Mouse (Mus musculus) A20 (cell line): ENCODE data around the gene Tas2r138.
"Not testable (repeated sequence)": the region's sequence is repeated elsewhere in the genome, so short reads cannot be mapped to it uniquely, and the experiment has no call there.

Experiments
- DNase-seq: peaks from one replicate; pipeline ENCODE4 v3.0.0-alpha.2; 2011; ENCODE audit warnings: low read depth, low spot score

Gene Tas2r138

DNA sequence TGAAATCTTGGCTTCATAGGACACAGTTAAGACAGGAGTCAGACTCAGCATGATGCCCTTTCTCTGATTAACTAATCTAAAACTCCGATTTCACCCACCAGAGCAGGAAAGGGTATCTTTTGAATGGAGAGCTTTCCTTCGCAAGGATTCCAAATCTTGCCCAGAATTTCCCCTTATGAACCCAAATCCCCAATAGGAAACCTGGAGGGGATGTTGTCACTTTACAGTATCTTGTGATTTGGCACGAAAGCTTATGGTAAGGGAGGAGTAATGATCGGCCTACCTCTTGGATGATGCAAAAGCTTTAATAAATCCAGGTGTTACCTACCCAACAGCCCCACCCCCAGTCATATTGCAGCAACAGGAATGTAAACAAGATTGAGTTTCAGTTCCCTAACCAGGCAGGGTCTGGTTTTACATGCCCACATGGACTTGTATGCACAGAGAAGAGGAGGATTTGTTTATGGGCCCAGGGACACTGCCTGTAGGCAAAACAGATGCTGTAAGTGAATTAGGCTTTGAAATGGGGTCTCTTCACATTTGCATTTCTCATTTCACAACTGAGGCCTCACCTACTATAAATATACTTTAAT is at the start of gene Tas2r138:
Tas2r138 (minus strand) TSS at position 51 of the 593 bp plus-strand sequence.
- DNase-seq: peak; percentile 87

- no peak for DNase-seq
These were observed 47.8 kb upstream of the Tas2r138 start for GRCm38 (mm10) chr6:40660930-40661329.

GRCm38 (mm10) chr6:40650953-40651352 is 37.8 kb upstream of the Tas2r138 start:
- no peak for DNase-seq

- no peak for DNase-seq
These were observed 32.6 kb upstream of the Tas2r138 start for GRCm38 (mm10) chr6:40645701-40646100.

DNA sequence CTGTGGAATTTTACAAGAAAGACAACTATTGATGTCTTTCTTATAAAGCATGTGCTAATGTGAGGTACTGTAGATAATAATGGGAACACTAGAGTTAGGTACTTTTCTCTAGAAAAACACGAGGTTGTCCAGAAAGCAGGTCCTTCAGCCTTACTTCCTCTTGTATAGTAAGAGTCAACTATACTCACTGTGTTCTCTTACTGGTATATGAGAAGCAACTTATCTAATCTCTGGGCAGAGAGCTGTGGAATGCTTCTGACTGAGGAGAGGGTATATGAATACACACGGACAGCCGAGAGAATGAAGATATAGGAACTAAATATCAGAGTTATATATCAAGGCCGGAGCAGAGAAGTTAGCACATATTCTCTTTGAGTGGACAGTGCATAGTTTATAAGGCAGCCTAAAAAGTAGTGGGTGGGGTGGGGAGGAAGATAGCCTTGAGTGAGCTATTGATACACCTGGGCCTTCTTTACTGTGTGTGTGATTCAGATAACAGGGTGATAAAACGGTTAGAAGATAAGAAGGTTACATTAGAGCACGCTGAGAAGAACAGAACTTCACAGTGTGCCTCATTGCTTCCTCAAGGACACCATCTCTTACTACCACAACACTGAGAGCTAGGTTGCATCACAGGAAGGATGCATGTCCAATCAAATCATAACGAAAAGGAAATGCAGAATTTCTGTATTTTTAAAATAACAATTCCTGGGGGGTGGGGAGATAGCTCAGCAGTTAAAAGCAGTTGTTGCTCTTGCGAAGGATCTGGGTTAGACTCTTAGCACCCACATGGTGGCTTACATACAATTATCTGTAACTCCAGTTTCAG is 27.8 kb upstream of the Tas2r138 start:
- DNase-seq: no peak

DNA sequence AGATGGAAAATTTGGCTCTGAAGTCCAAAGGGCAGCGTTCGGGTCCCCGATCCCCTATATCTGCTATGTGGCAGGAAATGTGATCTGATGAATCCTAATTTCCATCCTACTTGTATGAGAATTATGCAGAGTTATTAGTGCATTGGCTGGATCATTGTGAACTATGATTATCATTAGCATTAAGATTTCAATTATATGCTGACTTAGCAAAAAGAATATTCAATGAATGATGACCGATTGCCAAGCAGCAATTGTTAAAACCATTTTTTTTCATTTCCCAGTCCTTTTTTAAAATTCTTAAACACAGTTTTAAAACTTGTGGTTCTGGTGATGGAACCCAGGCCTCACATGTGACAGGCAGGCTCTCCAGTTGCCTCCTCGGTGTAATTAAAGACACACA is 24.6 kb upstream of the Tas2r138 start:
- no peak for DNase-seq

DNA sequence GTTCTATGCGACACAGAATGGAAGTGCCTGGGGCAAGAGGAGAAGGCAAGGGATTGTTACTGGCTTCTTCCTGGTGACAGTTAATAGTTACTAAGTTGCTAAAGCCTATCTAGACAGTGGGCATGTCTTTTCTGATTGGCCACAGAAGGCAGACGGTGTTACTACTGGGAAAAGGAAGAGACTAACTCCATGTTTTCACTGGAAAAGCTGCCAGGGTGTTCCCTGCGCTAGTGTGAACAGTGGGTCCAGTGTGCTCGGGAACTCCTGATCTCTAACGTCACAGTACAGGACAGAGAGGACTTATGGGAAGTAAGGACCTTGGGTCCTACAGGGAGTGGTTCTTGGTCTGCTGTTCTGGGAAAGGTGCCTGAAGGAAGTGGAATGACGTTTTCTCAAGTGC is 22.4 kb upstream of the Tas2r138 start:
- DNase-seq: no peak

DNA sequence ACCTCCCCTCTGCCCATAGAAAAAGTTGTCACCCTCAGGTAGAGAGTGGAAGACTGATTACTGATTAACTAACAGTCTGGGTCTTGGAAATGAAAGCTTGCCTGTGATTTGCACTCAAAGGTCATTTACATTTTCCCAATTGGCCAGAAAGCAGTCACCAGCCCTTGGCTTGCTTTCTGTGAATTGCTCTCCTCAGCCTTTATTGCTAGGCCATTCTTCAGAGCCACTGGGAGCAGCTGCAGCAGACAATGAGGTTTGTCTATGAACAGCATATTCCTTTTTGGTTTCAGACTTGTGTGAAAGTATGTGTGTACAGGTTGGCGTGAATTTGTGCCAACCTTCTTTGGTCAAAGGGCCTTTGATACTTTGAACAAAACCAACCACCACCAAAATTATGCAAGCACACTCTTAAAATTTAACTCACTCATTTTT is 21.5 kb upstream of the Tas2r138 start:
- no peak for DNase-seq

DNA sequence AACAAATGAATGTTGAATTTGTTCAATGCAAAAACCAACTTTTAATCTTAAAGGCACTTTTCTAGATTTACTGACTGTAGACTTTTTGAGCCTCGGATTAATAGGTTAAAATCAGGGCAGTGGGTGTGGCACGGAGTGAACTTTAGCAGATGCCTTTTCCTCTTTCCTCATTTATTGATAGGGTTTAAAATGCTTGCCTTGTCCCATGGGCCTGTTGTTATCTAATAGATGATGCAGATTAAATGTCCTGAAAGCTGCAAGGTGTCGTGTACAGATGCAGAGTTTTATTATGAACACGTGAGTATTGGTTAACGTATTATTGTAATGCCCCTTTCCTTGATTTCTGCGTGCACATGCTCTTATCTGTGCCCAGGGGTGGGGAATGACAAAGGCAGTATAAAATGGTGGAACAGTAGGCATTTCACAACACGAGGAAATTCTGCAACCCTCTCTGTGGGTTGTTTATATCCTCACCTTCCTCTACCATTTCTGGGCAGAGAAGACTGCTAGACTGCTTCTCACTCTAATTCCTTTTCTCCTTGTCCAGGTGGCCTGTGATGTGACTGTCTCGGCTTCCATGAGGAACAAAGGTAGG is 15.4 kb upstream of the Tas2r138 start, which contains the start of gene Mgam:
Mgam (plus strand) TSS at position 426 of the 595 bp plus-strand sequence.
- DNase-seq: no peak

- no peak for DNase-seq
These were observed 13.0 kb upstream of the Tas2r138 start for GRCm38 (mm10) chr6:40626111-40626510.

DNA sequence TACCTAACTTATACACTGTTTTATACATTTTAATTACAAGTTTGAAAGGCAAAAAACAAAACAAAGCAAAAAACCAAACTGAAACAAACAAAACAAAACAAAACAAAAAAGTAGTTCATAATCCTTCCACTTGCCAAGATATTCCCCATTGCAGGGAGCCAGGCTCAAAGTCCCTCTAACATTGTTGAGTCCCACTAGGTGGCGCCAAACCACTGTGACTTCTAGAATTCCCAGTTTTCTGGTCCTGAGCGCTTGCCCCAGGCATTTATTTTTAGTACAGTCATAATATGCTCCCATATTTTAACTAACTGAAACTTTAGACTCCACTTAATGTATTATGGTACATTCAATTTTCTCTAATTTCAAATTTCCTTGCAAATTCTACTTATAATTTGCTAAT is 4.9 kb upstream of the Tas2r138 start:
- DNase-seq: peak; percentile 45

- no peak for DNase-seq
These were observed 2.9 kb downstream of the Tas2r138 start for GRCm38 (mm10) chr6:40610244-40610643.

DNA sequence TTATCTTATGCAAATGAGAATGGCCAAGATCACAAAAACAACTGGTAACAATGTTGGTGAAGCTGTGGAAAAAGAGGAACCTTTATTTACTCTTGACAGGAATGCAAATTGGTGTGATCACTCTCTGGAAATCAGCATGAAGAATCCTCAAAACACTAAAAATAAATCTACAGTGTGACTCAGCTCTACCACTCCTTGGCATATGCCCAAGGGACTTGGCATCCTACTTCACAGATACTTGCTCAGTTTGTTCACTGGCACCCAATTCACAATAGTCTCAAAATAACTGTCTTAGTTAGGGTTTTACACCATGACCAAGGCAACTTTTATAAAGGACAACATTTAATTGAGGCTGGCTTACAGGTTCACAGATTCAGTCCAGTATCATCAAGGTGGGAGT is 5.7 kb downstream of the Tas2r138 start:
- DNase-seq: peak; percentile 37

DNA sequence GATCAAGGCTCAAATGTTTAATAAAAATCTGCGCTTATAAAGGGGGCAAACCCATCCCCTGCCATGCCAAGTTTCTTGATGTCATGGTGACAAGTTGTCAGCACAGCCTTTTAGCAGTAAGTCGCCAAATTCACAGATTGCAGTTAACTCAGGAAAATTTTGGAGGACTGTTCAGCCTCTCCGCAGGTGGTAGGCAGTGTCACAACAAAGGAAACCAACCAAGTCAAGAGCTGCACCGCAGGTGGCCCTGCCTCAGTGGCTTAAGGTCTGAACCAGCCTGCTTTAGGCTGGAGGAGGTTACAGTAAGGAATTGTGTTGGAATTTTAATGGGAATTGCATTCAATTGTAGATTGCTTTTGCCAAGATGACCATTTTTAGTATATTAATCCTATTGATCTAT is 14.6 kb downstream of the Tas2r138 start:
- not testable (repeated sequence) for DNase-seq

DNA sequence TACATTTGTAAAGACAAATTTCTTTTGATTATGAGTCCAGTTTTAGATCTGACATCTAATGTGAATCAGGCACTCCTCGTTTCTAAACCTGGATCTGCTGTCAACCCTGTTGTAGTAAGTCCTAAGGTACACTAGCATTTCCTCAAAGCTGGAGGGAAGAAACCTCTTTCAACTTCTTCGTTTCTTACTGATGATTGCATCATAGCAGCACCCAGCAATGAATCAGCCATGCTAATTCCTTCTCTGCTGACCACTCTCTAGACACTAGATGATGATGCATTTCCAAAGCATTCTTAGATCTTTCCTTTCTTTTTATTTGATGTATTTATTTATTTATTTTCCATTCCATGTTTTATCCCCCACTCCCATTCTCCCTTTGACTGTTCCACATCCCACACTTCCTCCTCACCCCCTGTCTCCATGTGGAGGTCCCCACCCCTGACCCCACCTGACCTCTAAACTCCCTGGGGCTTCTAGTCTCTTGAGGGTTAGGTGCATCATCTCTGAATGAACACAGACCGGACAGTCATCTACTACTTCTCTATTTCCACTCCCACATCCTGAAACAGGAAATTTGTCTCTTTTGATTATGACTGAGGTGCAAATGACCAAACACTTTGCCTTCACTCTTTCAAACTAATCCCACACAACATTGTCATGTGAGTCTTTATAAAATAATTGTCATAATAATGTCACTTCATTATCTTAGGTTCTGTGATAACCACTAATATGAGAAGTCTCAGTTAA is 18.1 kb downstream of the Tas2r138 start:
- peak; percentile 36 for DNase-seq

DNA sequence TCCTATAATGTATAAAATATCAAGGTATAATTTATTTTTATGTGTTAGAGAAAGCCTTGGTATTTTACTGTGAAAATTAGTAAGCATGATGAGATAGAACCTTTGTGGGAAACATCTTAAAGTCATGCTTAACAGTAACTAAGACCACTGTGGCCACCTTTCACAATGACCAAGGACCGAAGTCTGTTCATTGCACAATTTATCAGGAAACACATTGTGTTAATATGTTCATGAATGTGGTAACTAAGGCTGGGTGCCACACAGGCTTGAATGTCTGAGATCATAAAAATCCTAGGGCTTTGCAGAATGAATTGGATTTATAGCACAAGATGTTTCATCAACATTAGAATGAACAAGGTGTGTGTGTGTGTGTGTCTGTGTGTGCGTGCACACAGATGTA is 24.8 kb downstream of the Tas2r138 start:
- DNase-seq: no peak

GRCm38 (mm10) chr6:40585645-40586044 is 27.5 kb downstream of the Tas2r138 start, which contains the start of gene Clec5a:
Gene Clec5a (minus strand): TSS chr6:40585821.
- no peak for DNase-seq

GRCm38 (mm10) chr6:40584336-40584735 is 28.8 kb downstream of the Tas2r138 start:
- no peak for DNase-seq

DNA sequence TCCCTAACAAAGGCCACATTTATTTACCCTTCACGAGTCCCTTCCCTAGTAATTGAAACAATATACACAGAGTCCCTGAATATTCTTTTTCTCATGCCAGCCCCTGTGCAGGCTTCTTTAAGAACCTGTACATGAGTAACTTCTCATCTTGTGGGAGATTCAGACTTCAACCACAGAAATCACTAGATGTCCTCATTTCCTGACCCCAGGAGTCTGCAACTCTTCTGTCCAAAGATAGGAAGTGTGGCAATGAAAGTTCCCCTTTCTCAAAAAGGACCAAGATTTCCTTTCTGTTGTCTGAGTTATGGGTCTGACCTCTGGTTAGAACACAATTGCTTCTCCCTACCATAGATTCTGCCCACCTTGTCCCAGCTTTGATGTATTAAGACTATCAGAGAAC is 36.8 kb downstream of the Tas2r138 start:
- no peak for DNase-seq

GRCm38 (mm10) chr6:40573618-40574017 is 39.5 kb downstream of the Tas2r138 start:
- no peak for DNase-seq

- no peak for DNase-seq
These were observed 43.9 kb downstream of the Tas2r138 start, which contains the start of gene Olfr460 for GRCm38 (mm10) chr6:40569187-40569586. Gene Olfr460 (plus strand): TSS chr6:40569487.
